Mouse (Mus musculus) frontal cortex, postnatal 14 days (tissue): ENCODE measurements at regions not wholly inside any gene's neighbourhood (a gene's known extent, or its start where the extent isn't known, plus 50 kb on each side); places are given as distances from the start of the nearest gene placed in this dataset.
"Not testable (repeated sequence)": the region's sequence is repeated elsewhere in the genome, so short reads cannot be mapped to it uniquely, and the experiment has no call there.

Source experiments
- DNase-seq, 2 experiments: peaks; one replicate each; pipeline ENCODE4 v3.0.0; 2022; ENCODE audit warnings: low spot score in 2 of 2

GRCm38 (mm10) chr2:179112951-179113350 lies 329.3 kb upstream of the Cdh4 start:
- no peak for DNase-seq

GRCm38 (mm10) chr2:179128018-179128417 lies 314.2 kb upstream of the Cdh4 start:
- no peak for DNase-seq

- DNase-seq: no peak
These were observed 313.8 kb upstream of the Cdh4 start for GRCm38 (mm10) chr2:179128432-179128831.

- DNase-seq: no peak
These were observed 311.2 kb upstream of the Cdh4 start for GRCm38 (mm10) chr2:179131004-179131403.

- DNase-seq: no peak
These were observed 299.9 kb upstream of the Cdh4 start for GRCm38 (mm10) chr2:179142313-179142712.

GRCm38 (mm10) chr2:179145726-179146125 lies 296.5 kb upstream of the Cdh4 start:
- no peak for DNase-seq

GRCm38 (mm10) chr2:179146274-179146673 lies 296.0 kb upstream of the Cdh4 start:
- no peak for DNase-seq

- no peak for DNase-seq
These were observed 294.0 kb upstream of the Cdh4 start for GRCm38 (mm10) chr2:179148194-179148593.

GRCm38 (mm10) chr2:179148667-179149066 lies 293.6 kb upstream of the Cdh4 start:
- no peak for DNase-seq

- no peak for DNase-seq
These were observed 283.4 kb upstream of the Cdh4 start for GRCm38 (mm10) chr2:179158881-179159280.

- no peak for DNase-seq
These were observed 279.1 kb upstream of the Cdh4 start for GRCm38 (mm10) chr2:179163116-179163515.

- no peak for DNase-seq
These were observed 272.1 kb upstream of the Cdh4 start for GRCm38 (mm10) chr2:179170157-179170556.

GRCm38 (mm10) chr2:179170608-179171007 lies 271.6 kb upstream of the Cdh4 start:
- DNase-seq: no peak

GRCm38 (mm10) chr2:179176835-179177530 lies 265.2 kb upstream of the Cdh4 start:
- DNase-seq: not testable (repeated sequence)

GRCm38 (mm10) chr2:179181366-179181765 lies 260.9 kb upstream of the Cdh4 start:
- no peak for DNase-seq

GRCm38 (mm10) chr2:179182123-179182522 lies 260.1 kb upstream of the Cdh4 start:
- no peak for DNase-seq

GRCm38 (mm10) chr2:179192906-179193496 lies 249.2 kb upstream of the Cdh4 start:
- no peak for DNase-seq

GRCm38 (mm10) chr2:179193507-179194160 lies 248.6 kb upstream of the Cdh4 start:
- DNase-seq: peak; percentile 31 to 58

GRCm38 (mm10) chr2:179197471-179197870 lies 244.8 kb upstream of the Cdh4 start:
- no peak for DNase-seq

GRCm38 (mm10) chr2:179200495-179200894 lies 241.7 kb upstream of the Cdh4 start:
- DNase-seq: no peak

- DNase-seq: no peak
These were observed 231.9 kb upstream of the Cdh4 start for GRCm38 (mm10) chr2:179210164-179210805.

- no peak for DNase-seq
These were observed 225.5 kb upstream of the Cdh4 start for GRCm38 (mm10) chr2:179216773-179217172.

- no peak for DNase-seq
These were observed 214.1 kb upstream of the Cdh4 start for GRCm38 (mm10) chr2:179228096-179228495.
